ENCODE assay signal across 28 mouse cellular contexts in the genomic region with DNA sequence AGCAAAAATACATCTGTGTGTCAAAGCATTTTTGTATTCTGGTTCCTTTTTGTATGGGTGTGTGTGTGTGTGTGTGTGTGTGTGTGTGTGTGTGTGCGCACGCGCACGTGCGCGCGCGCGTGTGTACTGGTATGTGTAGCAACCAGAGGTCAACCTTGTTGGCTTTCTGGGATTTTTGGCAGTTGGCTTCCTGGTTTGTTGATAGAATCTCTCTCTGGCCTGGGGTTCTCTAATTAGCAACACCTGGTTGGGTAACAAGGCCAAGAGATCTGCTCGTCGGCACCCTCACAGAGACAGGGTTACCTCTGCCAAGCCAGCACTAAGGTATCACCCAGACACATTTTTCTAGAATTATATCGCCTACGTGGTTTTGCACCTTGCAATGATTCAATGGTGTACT. TPM values are rescaled to one million over a fixed set of nuclear protein-coding genes. Genes with fewer than 3 reads are reported as not detected.
DNase-seq lines count a peak whose midpoint lies in the region; ATAC-seq and TF ChIP-seq lines count a peak whose summit lies in the region.
"Had no signal": no experiment of that assay in that cellular context is flagged by ENCODE, and none has a peak within 500 bp of the region (broad histone marks: within the 10 kb centered on the region; RNA-seq: fewer than 3 reads in every experiment).

No protein-coding gene starts in this region.

- no peaks in the 10 kb centered on the region for H3K36me3 ChIP-seq in kidney, adult 2 months (ENCODE audit: control insufficient read depth, insufficient read depth, low read length)
- H3K36me3 ChIP-seq in lung, postnatal 0 days (ENCODE audit: insufficient read depth, low read length) = no peaks in the 10 kb centered on the region
- no peaks in the 10 kb centered on the region for H3K36me3 ChIP-seq in liver, embryonic 13.5 days
- H3K36me3 ChIP-seq in macrophage (ENCODE audit: inconsistent target) = no peaks in the 10 kb centered on the region
- H3K36me3 ChIP-seq: embryonic facial prominence, embryonic 15.5 days; forebrain, embryonic 10.5 days; forebrain, embryonic 15.5 days; heart, embryonic 15.5 days; hindbrain, embryonic 15.5 days had no signal

- peaks cover 13% of the 10 kb centered on the region; the same call in 1 of the 2 replicates for H3K4me1 ChIP-seq in kidney, adult 2 months (ENCODE audit: control insufficient read depth, insufficient read depth, low read length)
- peaks cover 13% of the 10 kb centered on the region; the same call in 1 of the 2 replicates for H3K4me1 ChIP-seq in lung, postnatal 0 days (ENCODE audit: insufficient read depth, low read depth, low read length)
- peaks cover 84% of the 10 kb centered on the region for H3K4me1 ChIP-seq in liver, embryonic 13.5 days (replicated peaks)
- H3K4me1 ChIP-seq: forebrain, embryonic 15.5 days had no signal

- no peak for TF ChIP-seq EP300 in lung, postnatal 0 days (IDR thresholded peaks at IDR 0.05)

- H3K27ac ChIP-seq in kidney, adult 2 months (ENCODE audit: insufficient read depth, low read depth, low read length) = no peak overlapping the region
- no peak overlapping the region for H3K27ac ChIP-seq in lung, postnatal 0 days (ENCODE audit: low read length)
- H3K27ac ChIP-seq in liver, embryonic 13.5 days = peak overlapping the region; percentile 78
- H3K27ac ChIP-seq in macrophage = peak overlapping the region; percentile 70
- H3K27ac ChIP-seq: embryonic facial prominence, embryonic 15.5 days; forebrain, embryonic 10.5 days; forebrain, embryonic 15.5 days; heart, embryonic 15.5 days; hindbrain, embryonic 15.5 days had no signal

- TF ChIP-seq POLR2A in kidney, adult 2 months (IDR thresholded peaks at IDR 0.05; ENCODE audit: low read depth, low read length) = no peak

- no peaks in the 10 kb centered on the region for H3K79me2 ChIP-seq in macrophage (ENCODE audit: inconsistent target)

- H3K9ac ChIP-seq in lung, postnatal 0 days (replicated peaks; ENCODE audit: low read depth) = no peak overlapping the region
- no peak overlapping the region for H3K9ac ChIP-seq in liver, embryonic 13.5 days
- H3K9ac ChIP-seq: embryonic facial prominence, embryonic 15.5 days; forebrain, embryonic 15.5 days; heart, embryonic 15.5 days; hindbrain, embryonic 15.5 days had no signal

- no peak for TF ChIP-seq CTCF in kidney, adult 2 months (conservative IDR thresholded peaks at IDR 0.05; ENCODE audit: insufficient read depth, insufficient read length, low read depth, low read length)
- TF ChIP-seq CTCF in lung, postnatal 0 days (IDR thresholded peaks at IDR 0.05) = no peak

- no peak overlapping the region for H3K4me2 ChIP-seq in lung, postnatal 0 days (replicated peaks; ENCODE audit: low read depth, low read length)
- no peak overlapping the region for H3K4me2 ChIP-seq in liver, embryonic 13.5 days
- H3K4me2 ChIP-seq: embryonic facial prominence, embryonic 15.5 days; forebrain, embryonic 15.5 days; heart, embryonic 11.5 days; heart, embryonic 15.5 days; hindbrain, embryonic 15.5 days had no signal

- H3K4me3 ChIP-seq in kidney, adult 2 months (ENCODE audit: insufficient read depth, low read depth, low read length) = no peak overlapping the region
- H3K4me3 ChIP-seq in lung, postnatal 0 days (ENCODE audit: low read depth, low read length) = no peak overlapping the region
- no peak overlapping the region for H3K4me3 ChIP-seq in liver, embryonic 13.5 days (replicated peaks)
- no peak overlapping the region for H3K4me3 ChIP-seq in macrophage (ENCODE audit: inconsistent target)
- H3K4me3 ChIP-seq: embryonic facial prominence, embryonic 15.5 days; erythroblast, embryonic 14.5 days; forebrain, embryonic 10.5 days; forebrain, embryonic 15.5 days; heart, adult 2 months; heart, embryonic 15.5 days; hindbrain, embryonic 15.5 days had no signal

- 76% methylated on average over 13 of the region's 13 CpGs for WGBS in kidney, adult 2 months
- 85% methylated on average over 13 of the region's 13 CpGs for WGBS in lung, postnatal 0 days
- WGBS in liver, embryonic 13.5 days (ENCODE audit: insufficient replicate concordance) = 88% methylated on average over 13 of the region's 13 CpGs
- WGBS in macrophage (ENCODE audit: missing documents) = 71% methylated on average over 13 of the region's 13 CpGs

- ATAC-seq in lung, postnatal 0 days = no peak
- no peak for ATAC-seq in liver, embryonic 13.5 days (ENCODE audit: low read depth)
- ATAC-seq: forebrain, embryonic 15.5 days had no signal

- H3K27me3 ChIP-seq in kidney, adult 2 months (replicated peaks; ENCODE audit: control insufficient read depth, insufficient read depth, low read length) = no peaks in the 10 kb centered on the region
- no peaks in the 10 kb centered on the region for H3K27me3 ChIP-seq in lung, postnatal 0 days (replicated peaks; ENCODE audit: insufficient read depth, low read length)
- H3K27me3 ChIP-seq in liver, embryonic 13.5 days = no peaks in the 10 kb centered on the region
- H3K27me3 ChIP-seq: embryonic facial prominence, embryonic 15.5 days; forebrain, embryonic 15.5 days had no signal

- H3K9me3 ChIP-seq in lung, postnatal 0 days (ENCODE audit: low read length) = no peaks in the 10 kb centered on the region
- H3K9me3 ChIP-seq in liver, embryonic 13.5 days (replicated peaks) = no peaks in the 10 kb centered on the region
- H3K9me3 ChIP-seq: embryonic facial prominence, embryonic 15.5 days; forebrain, embryonic 10.5 days; forebrain, embryonic 15.5 days; heart, embryonic 15.5 days; hindbrain, embryonic 15.5 days had no signal

- peak; percentile 60 for DNase-seq in kidney, adult 2 months
- DNase-seq in kidney, adult 18-20 months = no peak
- peak; percentile 4 for DNase-seq in lung, postnatal 0 days (ENCODE audit: low spot score)
- no peak for DNase-seq in lung, postnatal 4 days
- no peak for DNase-seq in liver, embryonic 13.5 days
- DNase-seq in cerebellum, adult 11-12 months = no peak
- DNase-seq in heart, postnatal 4 days = no peak
- DNase-seq: adrenal gland, adult 2 months; adrenal gland, postnatal 25 days; cerebellum, adult 8-10 months; cerebellum, postnatal 14 days; embryo, embryonic 11 days; gastrocnemius, postnatal 10 days had no signal

RNA-seq across cellular contexts. Expression of a gene that starts 13.1 kb away (rescaled TPM):
- polyA plus RNA-seq in kidney, adult 2 months (2012; rRNA removed) = 54.5 and 57.1 TPM in 2 replicates
- polyA plus RNA-seq in lung, postnatal 0 days (2015; fragmentation: Nextera tagmentation; extraction: Ambion mirVana) = 94.1 and 104 TPM in 2 replicates
- polyA plus RNA-seq in liver, embryonic 13.5 days (2015; fragmentation: Nextera tagmentation; extraction: Ambion mirVana) = 67.4 and 74.0 TPM in 2 replicates
- 100 to 1,000 TPM; 154 to 353 (median 191) TPM for total RNA-seq in macrophage (2018; cell fraction: chromatin; rRNA removed)
- 100 to 1,000 TPM; 175 to 241 (median 207) TPM for total RNA-seq in macrophage (2018; cell fraction: cytosol; rRNA removed)
- 100 to 1,000 TPM; 188 to 308 (median 236) TPM for total RNA-seq in macrophage (2018; cell fraction: nucleus; rRNA removed)
- polyA plus RNA-seq in macrophage (2018) = 183 to 327 TPM (median 193 TPM) in 3 replicates
- total RNA-seq in heart, postnatal 4 days (2021) = 10 to 100 TPM; 29.9 to 33.8 TPM

RNA-seq across cellular contexts. Expression of a gene that starts 32.0 kb away (rescaled TPM):
- polyA plus RNA-seq in kidney, adult 2 months (2012; rRNA removed) = not detected in 2 replicates
- 0.45 TPM in 1 of 2 replicates, not detected in the other for polyA plus RNA-seq in lung, postnatal 0 days (2015; fragmentation: Nextera tagmentation; extraction: Ambion mirVana)
- polyA plus RNA-seq in liver, embryonic 13.5 days (2015; fragmentation: Nextera tagmentation; extraction: Ambion mirVana) = not detected in 2 replicates
- total RNA-seq in macrophage (2018; cell fraction: chromatin; rRNA removed) = not detected
- under 1 TPM in 8 of 26 experiments, not detected in 18; 0.23 to 0.80 (median 0.37) TPM for total RNA-seq in macrophage (2018; cell fraction: cytosol; rRNA removed)
- 1 to 10 TPM in 1 of 26 experiments, not detected in 25; 1.6 TPM for total RNA-seq in macrophage (2018; cell fraction: nucleus; rRNA removed)
- not detected in 3 replicates for polyA plus RNA-seq in macrophage (2018)
- total RNA-seq in heart, postnatal 4 days (2021) = not detected
- total RNA-seq: adrenal gland, postnatal 25 days; common myeloid progenitor, adult 5-6 weeks; gastrocnemius, postnatal 10 days; heart, adult 2 months; heart, postnatal 25 days had no signal
- polyA plus RNA-seq: adrenal gland, adult 2 months; C2C12; embryonic facial prominence, embryonic 11.5 days; embryonic facial prominence, embryonic 15.5 days; erythroblast, embryonic 14.5 days; forebrain, embryonic 10.5 days; forebrain, embryonic 15.5 days; gonadal fat pad, adult 2 months; heart, adult 2 months; heart, embryonic 11.5 days; heart, embryonic 15.5 days; hindbrain, embryonic 11.5 days; hindbrain, embryonic 15.5 days had no signal

RNA-seq across cellular contexts. Expression of a gene that starts 46.4 kb away (rescaled TPM):
- polyA plus RNA-seq in kidney, adult 2 months (2012; rRNA removed) = 65.8 and 66.0 TPM in 2 replicates
- 90.5 and 106 TPM in 2 replicates for polyA plus RNA-seq in lung, postnatal 0 days (2015; fragmentation: Nextera tagmentation; extraction: Ambion mirVana)
- 25.0 and 28.1 TPM in 2 replicates for polyA plus RNA-seq in liver, embryonic 13.5 days (2015; fragmentation: Nextera tagmentation; extraction: Ambion mirVana)
- 100 to 1,000 TPM; 195 to 513 (median 266) TPM for total RNA-seq in macrophage (2018; cell fraction: chromatin; rRNA removed)
- total RNA-seq in macrophage (2018; cell fraction: cytosol; rRNA removed) = 100 to 1,000 TPM; 302 to 435 (median 372) TPM
- 100 to 1,000 TPM; 321 to 683 (median 404) TPM for total RNA-seq in macrophage (2018; cell fraction: nucleus; rRNA removed)
- polyA plus RNA-seq in macrophage (2018) = 357 to 533 TPM (median 380 TPM) in 3 replicates
- 10 to 100 TPM; 66.2 to 67.4 TPM for total RNA-seq in heart, postnatal 4 days (2021)

Comparison
In these comparisons a context has a peak if more than half of its experiments do, and no peak if none do; other contexts are left out.
1. DNase-seq: peak in kidney, adult 2 months (single experiment) and lung, postnatal 0 days (single experiment); none in kidney, adult 18-20 months (single experiment), lung, postnatal 4 days (0 of 2), liver, embryonic 13.5 days (single experiment), cerebellum, adult 11-12 months (single experiment) and heart, postnatal 4 days (single experiment).
2. H3K27ac ChIP-seq: peak in liver, embryonic 13.5 days (single experiment) and macrophage (single experiment); none in kidney, adult 2 months (single experiment) and lung, postnatal 0 days (single experiment).